9 mouse cellular contexts compared by ENCODE assay signal in the genomic region with DNA sequence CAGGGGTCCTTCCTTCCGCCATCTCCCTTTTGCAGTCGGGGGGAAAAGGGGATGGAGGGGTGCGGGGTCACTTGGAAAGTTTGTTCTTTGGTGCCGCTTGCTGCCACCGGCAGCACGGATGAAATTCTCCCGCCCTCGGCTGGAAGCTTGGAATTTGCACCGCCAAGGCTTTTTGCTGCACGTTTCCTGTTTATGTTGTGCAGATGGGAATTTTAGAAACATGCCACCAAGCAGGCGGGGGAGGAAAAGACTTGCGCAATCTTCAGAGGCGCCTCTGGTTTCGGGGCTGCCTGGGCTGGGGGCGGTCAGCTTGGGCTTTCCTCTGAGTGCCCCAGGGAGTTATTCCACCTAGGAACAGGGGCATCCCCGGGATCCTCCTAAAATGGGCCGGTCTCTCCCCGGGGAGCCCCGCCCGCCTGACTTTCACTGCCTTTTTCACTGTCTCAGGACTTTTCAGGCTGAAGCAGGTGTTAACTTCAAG. TPM values are rescaled to one million over a fixed set of nuclear protein-coding genes. Genes with fewer than 3 reads are reported as not detected.
A peak's percentile ranks its signal among the peaks of the same experiment; 100 is the strongest.
DNase-seq lines count a peak whose midpoint lies in the region; ATAC-seq and TF ChIP-seq lines count a peak whose summit lies in the region.
"Had no signal": no experiment of that assay in that cellular context is flagged by ENCODE, and none has a peak within 500 bp of the region (broad histone marks: within the 10 kb centered on the region; RNA-seq: fewer than 3 reads in every experiment).

No protein-coding gene starts in this region.

- H3K4me3 ChIP-seq in erythroblast, embryonic 14.5 days (replicated peaks), result peak overlapping the region; percentile 54
- peak overlapping the region; percentile 90 for H3K4me3 ChIP-seq in intestine, embryonic 15.5 days (replicated peaks)
- peak overlapping the region; percentile 94 for H3K4me3 ChIP-seq in midbrain, embryonic 10.5 days
- peak overlapping the region; percentile 94 for H3K4me3 ChIP-seq in stomach, postnatal 0 days (ENCODE audit: low read depth, low read length)

- intact Hi-C loops in gastrocnemius, postnatal 36 days (cut with DNase I), result no loop called here
- intact Hi-C loops in left cerebral cortex, postnatal 4 days (cut with DNase I), result loop anchor here (10.0 kb wide), 1 partner anchor 70 kb away; no protein-coding TSS in a partner anchor

- 0% methylated on average over 20 of the region's 20 CpGs for WGBS in intestine, embryonic 15.5 days
- under 1% methylated on average over 20 of the region's 20 CpGs for WGBS in midbrain, embryonic 10.5 days
- WGBS in stomach, postnatal 0 days, result 0% methylated on average over 17 of the region's 20 CpGs

- H3K4me2 ChIP-seq in intestine, embryonic 15.5 days (replicated peaks), result peak overlapping the region; percentile 86
- H3K4me2 ChIP-seq in stomach, postnatal 0 days (replicated peaks; ENCODE audit: low read depth), result peak overlapping the region; percentile 86

- peak overlapping the region; percentile 92 for H3K9ac ChIP-seq in intestine, embryonic 15.5 days
- peak overlapping the region; percentile 96 for H3K9ac ChIP-seq in stomach, postnatal 0 days (ENCODE audit: low read length)

- peak; percentile 56 to 61 for DNase-seq in cerebellum, postnatal 10 days
- peak; percentile 41 to 60 for DNase-seq in gastrocnemius, postnatal 36 days
- DNase-seq in left cerebral cortex, postnatal 4 days, result peak; percentile 39
- DNase-seq in midbrain, embryonic 10.5 days (ENCODE audit: low spot score), result no peak
- peak; percentile 70 for DNase-seq in stomach, postnatal 0 days (ENCODE audit: low spot score)

- H3K4me1 ChIP-seq in erythroblast, embryonic 14.5 days (ENCODE audit: control insufficient read depth), result peaks cover 6% of the 10 kb centered on the region
- peaks cover 17% of the 10 kb centered on the region for H3K4me1 ChIP-seq in intestine, embryonic 15.5 days (replicated peaks)
- peaks cover 29% of the 10 kb centered on the region for H3K4me1 ChIP-seq in midbrain, embryonic 10.5 days
- 0 out of 2 replicates have a peak, but pooled peaks cover 2% of the 10 kb centered on the region for H3K4me1 ChIP-seq in stomach, postnatal 0 days (replicated peaks; ENCODE audit: control insufficient read depth, insufficient read depth)

- H3K27ac ChIP-seq in intestine, embryonic 15.5 days, result peak overlapping the region; percentile 100
- peak overlapping the region; percentile 98 for H3K27ac ChIP-seq in midbrain, embryonic 10.5 days (replicated peaks)
- H3K27ac ChIP-seq in stomach, postnatal 0 days (replicated peaks), result peak overlapping the region; percentile 100

- H3K9me3 ChIP-seq in erythroblast, embryonic 14.5 days (ENCODE audit: control insufficient read depth, low read length), result peaks cover 3% of the 10 kb centered on the region; the same call in 1 of the 2 replicates
- no peaks in the 10 kb centered on the region for H3K9me3 ChIP-seq in intestine, embryonic 15.5 days
- no peaks in the 10 kb centered on the region for H3K9me3 ChIP-seq in midbrain, embryonic 10.5 days (replicated peaks)
- no peaks in the 10 kb centered on the region for H3K9me3 ChIP-seq in stomach, postnatal 0 days (ENCODE audit: control insufficient read depth, low read length)

- H3K27me3 ChIP-seq in erythroblast, embryonic 14.5 days (ENCODE audit: control insufficient read depth), result peaks cover 91% of the 10 kb centered on the region
- H3K27me3 ChIP-seq in intestine, embryonic 15.5 days (replicated peaks), result no peaks in the 10 kb centered on the region
- peaks cover 26% of the 10 kb centered on the region for H3K27me3 ChIP-seq in midbrain, embryonic 10.5 days (ENCODE audit: low read depth, poor library complexity, severe bottlenecking)
- H3K27me3 ChIP-seq in stomach, postnatal 0 days (ENCODE audit: control insufficient read depth, insufficient read depth, low read length), result no peaks in the 10 kb centered on the region

- TF ChIP-seq CTCF in stomach, postnatal 0 days (IDR thresholded peaks at IDR 0.05; ENCODE audit: low read depth), result 0 out of 2 replicates have a peak, but pooled peaks have one; percentile 7

- TF ChIP-seq EP300 in stomach, postnatal 0 days (optimal IDR thresholded peaks at IDR 0.05), result no peak

- H3K36me3 ChIP-seq in erythroblast, embryonic 14.5 days (ENCODE audit: control insufficient read depth), result no peaks in the 10 kb centered on the region
- no peaks in the 10 kb centered on the region for H3K36me3 ChIP-seq in intestine, embryonic 15.5 days
- H3K36me3 ChIP-seq in midbrain, embryonic 10.5 days, result no peaks in the 10 kb centered on the region
- no peaks in the 10 kb centered on the region for H3K36me3 ChIP-seq in stomach, postnatal 0 days (ENCODE audit: control insufficient read depth, insufficient read depth, low read length)

- ATAC-seq in erythroblast, adult 5-6 weeks (replicated peaks; ENCODE audit: low FRiP score, poor library complexity, severe bottlenecking), result no peak
- peak; percentile 51 for ATAC-seq in intestine, embryonic 15.5 days
- peak; percentile 18; the same call in 1 of the 2 replicates for ATAC-seq in stomach, postnatal 0 days (ENCODE audit: low FRiP score, low TSS enrichment)

RNA-seq across cellular contexts. Expression of gene Sbf2, which starts 0.5 kb away (rescaled TPM):
- 0.05 TPM in 1 of 2 replicates, not detected in the other for polyA plus RNA-seq in erythroblast, embryonic 14.5 days (2012)
- total RNA-seq in erythroblast, adult 5-6 weeks (2015; ENCODE audit: low replicate concordance), result 2.1 and 2.3 TPM in 2 replicates
- 1.8 and 3.9 TPM in 2 replicates for total RNA-seq in erythroblast, adult 5-6 weeks (2017; ENCODE audit: low replicate concordance)
- 10 to 100 TPM in 1 of 2 experiments, 1 to 10 TPM in 1; 9.2 to 11.7 TPM for total RNA-seq in gastrocnemius, postnatal 36 days (2021)
- polyA plus RNA-seq in intestine, embryonic 15.5 days (2015; fragmentation: Nextera tagmentation; extraction: Ambion mirVana), result 33.7 and 33.9 TPM in 2 replicates
- 100 to 1,000 TPM; 141 to 177 TPM for total RNA-seq in left cerebral cortex, postnatal 4 days (2021)
- polyA plus RNA-seq in midbrain, embryonic 10.5 days (2016; fragmentation: Nextera tagmentation; extraction: Ambion mirVana), result 29.8 and 36.7 TPM in 2 replicates
- polyA plus RNA-seq in stomach, postnatal 0 days (2015; fragmentation: Nextera tagmentation; extraction: Ambion mirVana), result 14.8 and 14.9 TPM in 2 replicates

RNA-seq across cellular contexts. Expression of gene Adm, which starts 12.3 kb away (rescaled TPM):
- not detected in 2 replicates for polyA plus RNA-seq in erythroblast, embryonic 14.5 days (2012)
- total RNA-seq in erythroblast, adult 5-6 weeks (2015; ENCODE audit: low replicate concordance), result not detected in 2 replicates
- total RNA-seq in erythroblast, adult 5-6 weeks (2017; ENCODE audit: low replicate concordance), result not detected in 2 replicates
- 1 to 10 TPM; 1.7 to 2.9 TPM for total RNA-seq in gastrocnemius, postnatal 36 days (2021)
- polyA plus RNA-seq in intestine, embryonic 15.5 days (2015; fragmentation: Nextera tagmentation; extraction: Ambion mirVana), result 4.4 and 4.9 TPM in 2 replicates
- total RNA-seq in left cerebral cortex, postnatal 4 days (2021), result 1 to 10 TPM; 2.3 to 2.6 TPM
- polyA plus RNA-seq in midbrain, embryonic 10.5 days (2016; fragmentation: Nextera tagmentation; extraction: Ambion mirVana), result 5.8 and 7.1 TPM in 2 replicates
- 4.3 and 4.6 TPM in 2 replicates for polyA plus RNA-seq in stomach, postnatal 0 days (2015; fragmentation: Nextera tagmentation; extraction: Ambion mirVana)
- total RNA-seq: hematopoietic stem cell, adult 5-6 weeks had no signal

Comparison
In these comparisons a context has a peak if more than half of its experiments do, and no peak if none do; other contexts are left out.
1. RNA of gene Sbf2, which starts 0.5 kb away (polyA plus RNA-seq): 33.7 to 33.9 TPM in intestine, embryonic 15.5 days, 29.8 to 36.7 TPM in midbrain, embryonic 10.5 days and 14.8 to 14.9 TPM in stomach, postnatal 0 days; 0.05 TPM in erythroblast, embryonic 14.5 days; every median in the first group is over 10 times any median in the second.
2. Peak in every context shown above with its lines, with median percentiles within 50 percentile points of each other: H3K4me3 ChIP-seq and H3K27ac ChIP-seq.